Mouse (Mus musculus): ENCODE results near the gene Cebpb. TPM values are rescaled to one million over a fixed set of nuclear protein-coding genes. Genes with fewer than 3 reads are reported as not detected.
"Not testable (repeated sequence)": the region's sequence is repeated elsewhere in the genome, so short reads cannot be mapped to it uniquely, and the experiment has no call there.

Gene Cebpb
- 10 to 100 TPM; 21.3 to 37.2 (median 25.6) TPM for total RNA-seq (2022)

GRCm38 (mm10) chr2:167688498-167689451, at the start of gene Cebpb:
Cebpb (plus strand) TSS chr2:167688915.
- peak; percentile 44 to 74 for DNase-seq (ENCODE audit: low spot score in 2 of 2)

GRCm38 (mm10) chr2:167640279-167640678, 48.4 kb upstream of the Cebpb start:
- DNase-seq (ENCODE audit: low spot score in 2 of 2), result no peak

GRCm38 (mm10) chr2:167641337-167641736, 47.4 kb upstream of the Cebpb start:
- no peak for DNase-seq (ENCODE audit: low spot score in 2 of 2)

GRCm38 (mm10) chr2:167642164-167642563, 46.6 kb upstream of the Cebpb start:
- DNase-seq (ENCODE audit: low spot score in 2 of 2), result no peak

GRCm38 (mm10) chr2:167643356-167644052, 45.2 kb upstream of the Cebpb start:
- not testable (repeated sequence) for DNase-seq (ENCODE audit: low spot score in 2 of 2)

- DNase-seq (ENCODE audit: low spot score in 2 of 2), result no peak
These were observed 42.3 kb upstream of the Cebpb start for GRCm38 (mm10) chr2:167646411-167646810.

GRCm38 (mm10) chr2:167649290-167650032, 39.3 kb upstream of the Cebpb start:
- no peak for DNase-seq (ENCODE audit: low spot score in 2 of 2)

- peak; percentile 52 to 59 for DNase-seq (ENCODE audit: low spot score in 2 of 2)
These were observed 37.1 kb upstream of the Cebpb start for GRCm38 (mm10) chr2:167651622-167652021.

GRCm38 (mm10) chr2:167652694-167653093, 36.0 kb upstream of the Cebpb start:
- no peak for DNase-seq (ENCODE audit: low spot score in 2 of 2)

- DNase-seq (ENCODE audit: low spot score in 2 of 2), result no peak
These were observed 33.7 kb upstream of the Cebpb start for GRCm38 (mm10) chr2:167654911-167655600.

GRCm38 (mm10) chr2:167656629-167657478, 31.9 kb upstream of the Cebpb start:
- no peak for DNase-seq (ENCODE audit: low spot score in 2 of 2)

- no peak for DNase-seq (ENCODE audit: low spot score in 2 of 2)
These were observed 30.7 kb upstream of the Cebpb start for GRCm38 (mm10) chr2:167657973-167658372.

GRCm38 (mm10) chr2:167658712-167659111, 30.0 kb upstream of the Cebpb start:
- DNase-seq (ENCODE audit: low spot score in 2 of 2), result no peak

- DNase-seq (ENCODE audit: low spot score in 2 of 2), result no peak
These were observed 29.4 kb upstream of the Cebpb start for GRCm38 (mm10) chr2:167659177-167659846.

- DNase-seq (ENCODE audit: low spot score in 2 of 2), result peak in 1 of 2 experiments; percentile 55
These were observed 28.7 kb upstream of the Cebpb start for GRCm38 (mm10) chr2:167659847-167660610.

- DNase-seq (ENCODE audit: low spot score in 2 of 2), result no peak
These were observed 28.1 kb upstream of the Cebpb start for GRCm38 (mm10) chr2:167660611-167660971.

- peak; percentile 87 to 93 for DNase-seq (ENCODE audit: low spot score in 2 of 2)
These were observed 27.2 kb upstream of the Cebpb start, which contains the start of gene Gm20431 for GRCm38 (mm10) chr2:167661270-167662203. Gm20431 (minus strand) TSS chr2:167661496.

GRCm38 (mm10) chr2:167662713-167663112, 26.0 kb upstream of the Cebpb start:
- DNase-seq (ENCODE audit: low spot score in 2 of 2), result no peak
